Mouse (Mus musculus): Measurements from ENCODE around the gene Zbtb8b. TPM values are rescaled to one million over a fixed set of nuclear protein-coding genes. Genes with fewer than 3 reads are reported as not detected.
A peak's percentile ranks its signal among the peaks of the same experiment; 100 is the strongest.

Gene Zbtb8b
- total RNA-seq (2014; rRNA removed) (14.3 and 15.1 TPM in 2 replicates), polyA plus RNA-seq (2015; fragmentation: Nextera tagmentation; extraction: Ambion mirVana) (14.5 and 15.9 TPM in 2 replicates)

- no peaks in the 10 kb centered on the region for H3K4me1 ChIP-seq (ENCODE audit: insufficient read depth, low read length)
- H3K27me3 ChIP-seq (ENCODE audit: insufficient read depth, low read length), result peaks cover 6% of the 10 kb centered on the region; the same call in 1 of the 2 replicates
- WGBS, result under 1% methylated on average over 33 of the region's 33 CpGs
- H3K27ac ChIP-seq (ENCODE audit: low read depth, low read length), result 0 out of 2 replicates have a peak within 1 kb of the TSS, but pooled peaks have one; percentile 39
- peak within 1 kb of the TSS; percentile 70 for H3K4me3 ChIP-seq (ENCODE audit: low read depth, low read length)
- H3K4me2 ChIP-seq (ENCODE audit: low read depth, low read length, poor library complexity, severe bottlenecking), result peak within 1 kb of the TSS; percentile 67
- peak within 1 kb of the TSS; percentile 70 for H3K9ac ChIP-seq (replicated peaks; ENCODE audit: low read length, poor library complexity, severe bottlenecking)
- H3K9me3 ChIP-seq (ENCODE audit: low read length), result no peaks in the 10 kb centered on the region
- no peaks in the 10 kb centered on the region for H3K36me3 ChIP-seq (ENCODE audit: insufficient read depth, low read length)
- ATAC-seq (ENCODE audit: low FRiP score), result peak; percentile 95
- TF ChIP-seq CTCF (IDR thresholded peaks at IDR 0.05), result no peak
- peak; percentile 93 for DNase-seq (ENCODE audit: low spot score)
Measured at GRCm38 (mm10) chr4:129440340-129441063, at the start of gene Zbtb8b. Gene Zbtb8b, minus strand, starts transcription at chr4:129440853.

- no peak overlapping the region for H3K27ac ChIP-seq (ENCODE audit: low read depth, low read length)
- no peaks in the 10 kb centered on the region for H3K4me1 ChIP-seq (ENCODE audit: insufficient read depth, low read length)
- H3K9me3 ChIP-seq (ENCODE audit: low read length), result no peaks in the 10 kb centered on the region
- H3K9ac ChIP-seq (replicated peaks; ENCODE audit: low read length, poor library complexity, severe bottlenecking), result no peak overlapping the region
- H3K4me3 ChIP-seq (ENCODE audit: low read depth, low read length), result no peak overlapping the region
- WGBS, result 93% methylated on average over 1 of the region's 1 CpGs
- no peak overlapping the region for H3K4me2 ChIP-seq (ENCODE audit: low read depth, low read length, poor library complexity, severe bottlenecking)
- TF ChIP-seq CTCF (IDR thresholded peaks at IDR 0.05), result no peak
- no peaks in the 10 kb centered on the region for H3K27me3 ChIP-seq (ENCODE audit: insufficient read depth, low read length)
- H3K36me3 ChIP-seq (ENCODE audit: insufficient read depth, low read length), result peaks cover 60% of the 10 kb centered on the region
- DNase-seq (ENCODE audit: low spot score), result no peak
- ATAC-seq (ENCODE audit: low FRiP score), result no peak
Measured at GRCm38 (mm10) chr4:129481090-129481489, 40.4 kb upstream of the Zbtb8b start.

GRCm38 (mm10) chr4:129479863-129480262, 39.2 kb upstream of the Zbtb8b start:
- Histone ChIP-seq H3K9ac (replicated peaks; ENCODE audit: low read length, poor library complexity, severe bottlenecking) (no peak overlapping the region), H3K4me2 (ENCODE audit: low read depth, low read length, poor library complexity, severe bottlenecking) (no peak overlapping the region), H3K27ac (ENCODE audit: low read depth, low read length) (no peak overlapping the region), H3K4me1 (ENCODE audit: insufficient read depth, low read length) (no peaks in the 10 kb centered on the region), H3K4me3 (ENCODE audit: low read depth, low read length) (no peak overlapping the region), H3K27me3 (ENCODE audit: insufficient read depth, low read length) (no peaks in the 10 kb centered on the region), H3K36me3 (ENCODE audit: insufficient read depth, low read length) (peaks cover 57% of the 10 kb centered on the region), H3K9me3 (ENCODE audit: low read length) (no peaks in the 10 kb centered on the region)
- TF ChIP-seq CTCF (IDR thresholded peaks at IDR 0.05), result no peak
- ATAC-seq (ENCODE audit: low FRiP score) (no peak), DNase-seq (ENCODE audit: low spot score) (no peak)
- 91% methylated on average over 3 of the region's 3 CpGs for WGBS

GRCm38 (mm10) chr4:129476047-129476446, 35.4 kb upstream of the Zbtb8b start:
- 88% methylated on average over 11 of the region's 11 CpGs for WGBS
- no peaks in the 10 kb centered on the region for H3K27me3 ChIP-seq (ENCODE audit: insufficient read depth, low read length)
- H3K27ac ChIP-seq (ENCODE audit: low read depth, low read length), result no peak overlapping the region
- no peak overlapping the region for H3K9ac ChIP-seq (replicated peaks; ENCODE audit: low read length, poor library complexity, severe bottlenecking)
- DNase-seq (ENCODE audit: low spot score) (no peak), ATAC-seq (ENCODE audit: low FRiP score) (no peak)
- TF ChIP-seq CTCF (IDR thresholded peaks at IDR 0.05), result no peak
- no peak overlapping the region for H3K4me2 ChIP-seq (ENCODE audit: low read depth, low read length, poor library complexity, severe bottlenecking)
- no peaks in the 10 kb centered on the region for H3K9me3 ChIP-seq (ENCODE audit: low read length)
- peaks cover 62% of the 10 kb centered on the region for H3K36me3 ChIP-seq (ENCODE audit: insufficient read depth, low read length)
- no peaks in the 10 kb centered on the region for H3K4me1 ChIP-seq (ENCODE audit: insufficient read depth, low read length)
- no peak overlapping the region for H3K4me3 ChIP-seq (ENCODE audit: low read depth, low read length)

- ATAC-seq (ENCODE audit: low FRiP score), result no peak
- Histone ChIP-seq H3K36me3 (ENCODE audit: insufficient read depth, low read length) (peaks cover 45% of the 10 kb centered on the region), H3K4me1 (ENCODE audit: insufficient read depth, low read length) (0 out of 2 replicates have a peak, but pooled peaks cover 3% of the 10 kb centered on the region), H3K4me3 (ENCODE audit: low read depth, low read length) (no peak overlapping the region), H3K27me3 (ENCODE audit: insufficient read depth, low read length) (no peaks in the 10 kb centered on the region), H3K9ac (replicated peaks; ENCODE audit: low read length, poor library complexity, severe bottlenecking) (no peak overlapping the region), H3K4me2 (ENCODE audit: low read depth, low read length, poor library complexity, severe bottlenecking) (no peak overlapping the region), H3K27ac (ENCODE audit: low read depth, low read length) (no peak overlapping the region), H3K9me3 (ENCODE audit: low read length) (no peaks in the 10 kb centered on the region)
- no peak for TF ChIP-seq CTCF (IDR thresholded peaks at IDR 0.05)
- WGBS, result 86% methylated on average over 4 of the region's 4 CpGs
- no peak for DNase-seq (ENCODE audit: low spot score)
Measured at GRCm38 (mm10) chr4:129464286-129464815, 23.7 kb upstream of the Zbtb8b start.
